Mouse (Mus musculus) testis, adult 2 months (tissue): Measurements from ENCODE around the gene Crybb2. TPM values are rescaled to one million over a fixed set of nuclear protein-coding genes. Genes with fewer than 3 reads are reported as not detected.

Experiments used
- H3K27ac ChIP-seq: fragments of 200-500 bp; 2 replicates; pipeline ENCODE4 v1.5.1; 2012; ENCODE audit warnings: low read depth, low read length; ENCODE audit not compliant: control insufficient read depth, insufficient read depth
- H3K27me3 ChIP-seq: fragments of 200-500 bp; 2 replicates; pipeline ENCODE4 v1.6.1; 2012; ENCODE audit warnings: mild to moderate bottlenecking, low read length, moderate library complexity; ENCODE audit not compliant: control insufficient read depth, insufficient read depth
- H3K36me3 ChIP-seq: fragments of 200-500 bp; 2 replicates; pipeline ENCODE4 v1.6.1; 2012; ENCODE audit warnings: mild to moderate bottlenecking, low read length; ENCODE audit not compliant: control insufficient read depth, insufficient read depth
- H3K4me1 ChIP-seq: fragments of 200-500 bp; 2 replicates; pipeline ENCODE4 v1.6.1; 2012; ENCODE audit warnings: low read length; ENCODE audit not compliant: control insufficient read depth, insufficient read depth
- H3K4me3 ChIP-seq: fragments of 200-500 bp; 2 replicates; pipeline ENCODE4 v1.5.1; 2012; ENCODE audit warnings: low read depth, mild to moderate bottlenecking, low read length, moderate library complexity, mixed read lengths; ENCODE audit not compliant: control insufficient read depth
- CTCF ChIP-seq: fragments of 200-500 bp; IDR thresholded peaks from 2 replicates; pipeline ENCODE4 v1.5.1; 2012; ENCODE audit warnings: low read depth, mild to moderate bottlenecking, inconsistent platforms, low read length, moderate library complexity; ENCODE audit not compliant: control insufficient read depth, insufficient read depth, insufficient replicate concordance
- POLR2A ChIP-seq: fragments of 200-500 bp; IDR thresholded peaks from 2 replicates; pipeline ENCODE4 v1.6.1; 2012; ENCODE audit warnings: low read depth, mild to moderate bottlenecking, inconsistent platforms, low read length, moderate library complexity; ENCODE audit not compliant: control insufficient read depth
- polyA plus RNA-seq: library from polyadenylated mRNA; depleted of rRNA; stranded (reverse); fragments of >200 nt; gene quantifications from 2 replicates; pipeline ENCODE4 v1.2.3, GENCODE M21; 2012; rRNA removed

Crybb2 gene
- polyA plus RNA-seq: not detected in 2 replicates

DNA sequence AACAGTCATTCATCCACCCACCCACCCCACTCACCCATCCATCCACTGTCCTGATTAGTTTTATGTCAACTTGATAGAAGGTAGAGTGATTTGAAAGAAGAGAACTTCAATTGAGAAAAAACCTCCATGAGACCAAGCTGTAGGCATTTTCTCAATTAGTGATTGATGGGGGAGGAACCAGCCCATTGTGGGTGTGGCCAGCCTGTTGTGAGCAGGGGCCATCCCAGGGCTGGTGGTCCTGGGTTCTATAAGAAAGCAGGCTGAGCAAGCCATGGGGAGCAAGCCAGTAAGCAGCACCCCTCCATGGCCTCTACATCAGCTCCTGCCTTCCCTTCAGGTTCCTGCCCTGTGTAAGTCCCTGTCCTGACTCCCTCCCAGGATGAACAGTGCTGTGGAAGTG, at the start of gene Crybb2:
TSS of gene Crybb2 (minus strand) at position 101 of the 400 bp plus-strand sequence.
- Histone ChIP-seq H3K27ac (no peak within 1 kb of the TSS), H3K4me1 (no peaks in the 10 kb centered on the region; the same call in 1 of the 2 replicates), H3K4me3 (no peak within 1 kb of the TSS), H3K36me3 (no peaks in the 10 kb centered on the region), H3K27me3 (no peaks in the 10 kb centered on the region)
- no peak for TF ChIP-seq POLR2A
- TF ChIP-seq CTCF: no peak

DNA sequence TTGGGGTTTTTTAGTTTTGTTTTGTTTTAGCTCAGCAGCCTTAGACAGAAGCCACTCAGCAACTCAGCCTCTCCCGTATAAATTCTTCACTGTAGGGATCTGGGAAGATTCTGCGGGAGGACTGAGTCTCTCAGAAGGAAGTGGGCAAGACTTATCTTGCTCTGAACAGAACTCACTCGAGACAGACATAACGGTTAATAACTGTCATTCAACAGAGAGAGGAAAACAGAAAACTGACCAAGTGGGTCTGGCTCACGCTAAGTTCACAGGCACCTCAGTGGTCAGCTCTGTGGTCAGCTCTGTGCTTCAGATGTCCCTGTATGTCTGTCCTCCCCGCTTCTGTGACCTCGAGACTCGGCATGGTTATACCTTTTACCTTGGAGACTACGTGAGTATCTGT, 49.4 kb upstream of the Crybb2 start:
- no peaks in the 10 kb centered on the region for H3K36me3 ChIP-seq
- no peaks in the 10 kb centered on the region for H3K4me1 ChIP-seq
- no peak overlapping the region for H3K4me3 ChIP-seq
- no peak overlapping the region for H3K27ac ChIP-seq
- TF ChIP-seq CTCF (no peak), POLR2A (no peak)
- H3K27me3 ChIP-seq: no peaks in the 10 kb centered on the region

DNA sequence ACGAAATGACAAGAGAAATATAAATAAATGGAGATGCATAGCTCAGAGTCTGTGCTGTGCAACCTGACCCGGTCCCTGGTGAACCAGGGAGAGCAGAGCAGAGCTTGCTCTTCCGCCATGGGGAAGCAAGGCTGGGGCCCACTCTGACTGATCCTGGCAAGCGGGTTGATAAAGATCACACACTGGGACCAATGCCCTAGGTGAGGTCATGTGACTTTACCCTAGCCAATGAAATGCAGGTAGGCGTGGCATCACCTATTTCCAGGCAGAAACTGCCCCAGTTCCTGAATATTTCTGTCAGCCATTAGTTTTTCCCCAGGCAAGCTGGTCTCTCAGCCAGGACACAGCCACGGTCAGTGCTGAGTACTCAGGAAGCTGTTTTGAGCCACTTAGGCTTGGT, 48.8 kb upstream of the Crybb2 start:
- Histone ChIP-seq H3K27me3 (no peaks in the 10 kb centered on the region), H3K27ac (no peak overlapping the region), H3K4me1 (no peaks in the 10 kb centered on the region), H3K36me3 (no peaks in the 10 kb centered on the region), H3K4me3 (no peak overlapping the region)
- TF ChIP-seq POLR2A: no peak
- no peak for TF ChIP-seq CTCF

- no peak overlapping the region for H3K27ac ChIP-seq
- no peak overlapping the region for H3K4me3 ChIP-seq
- no peaks in the 10 kb centered on the region for H3K36me3 ChIP-seq
- no peaks in the 10 kb centered on the region for H3K27me3 ChIP-seq
- TF ChIP-seq CTCF (no peak), POLR2A (no peak)
- H3K4me1 ChIP-seq: no peaks in the 10 kb centered on the region; the same call in 1 of the 2 replicates
Observed at GRCm38 (mm10) chr5:113117361-113117760, 47.4 kb upstream of the Crybb2 start.

- no peaks in the 10 kb centered on the region; the same call in 1 of the 2 replicates for H3K4me1 ChIP-seq
- H3K4me3 ChIP-seq: no peak overlapping the region
- H3K27ac ChIP-seq: no peak overlapping the region
- TF ChIP-seq POLR2A (no peak), CTCF (no peak)
- no peaks in the 10 kb centered on the region for H3K36me3 ChIP-seq
- H3K27me3 ChIP-seq: no peaks in the 10 kb centered on the region
Observed at GRCm38 (mm10) chr5:113115896-113116295, 46.0 kb upstream of the Crybb2 start.

- H3K27me3 ChIP-seq: no peaks in the 10 kb centered on the region
- no peaks in the 10 kb centered on the region; the same call in 1 of the 2 replicates for H3K4me1 ChIP-seq
- TF ChIP-seq CTCF: no peak
- TF ChIP-seq POLR2A: no peak
- no peak overlapping the region for H3K4me3 ChIP-seq
- H3K27ac ChIP-seq: no peak overlapping the region
- no peaks in the 10 kb centered on the region for H3K36me3 ChIP-seq
Observed at GRCm38 (mm10) chr5:113114264-113115225, 44.6 kb upstream of the Crybb2 start.

DNA sequence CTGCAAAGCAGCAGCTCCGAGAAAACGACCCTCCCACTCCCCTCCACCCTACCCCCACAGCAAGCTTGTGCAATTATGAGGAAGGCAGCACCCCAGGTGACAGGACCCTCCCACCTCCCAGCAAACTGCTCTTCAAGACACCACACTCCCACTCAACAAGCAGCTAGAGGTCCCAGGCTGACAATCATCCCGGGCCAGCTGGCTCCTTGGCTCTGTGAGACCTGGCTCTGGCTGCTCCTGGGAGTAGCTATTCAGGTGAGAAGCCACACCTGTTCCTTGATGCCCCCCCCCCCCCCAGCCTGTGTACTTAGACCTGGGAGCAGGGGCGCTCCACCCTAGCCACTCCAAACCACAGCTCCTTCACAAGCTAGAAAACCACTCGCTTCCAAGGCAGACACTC, 43.2 kb upstream of the Crybb2 start:
- Histone ChIP-seq H3K27me3 (no peaks in the 10 kb centered on the region), H3K4me1 (no peaks in the 10 kb centered on the region; the same call in 1 of the 2 replicates), H3K4me3 (peak overlapping the region; percentile 13), H3K27ac (no peak overlapping the region), H3K36me3 (no peaks in the 10 kb centered on the region)
- TF ChIP-seq POLR2A: no peak
- no peak for TF ChIP-seq CTCF

GRCm38 (mm10) chr5:113111336-113111735, 41.4 kb upstream of the Crybb2 start:
- no peaks in the 10 kb centered on the region for H3K36me3 ChIP-seq
- H3K4me1 ChIP-seq: no peaks in the 10 kb centered on the region; the same call in 1 of the 2 replicates
- H3K27me3 ChIP-seq: no peaks in the 10 kb centered on the region
- H3K4me3 ChIP-seq: no peak overlapping the region
- H3K27ac ChIP-seq: no peak overlapping the region
- TF ChIP-seq CTCF: no peak
- no peak for TF ChIP-seq POLR2A
